Mouse (Mus musculus): ENCODE results near the gene Cemip2.
"Not testable (repeated sequence)": the region's sequence is repeated elsewhere in the genome, so short reads cannot be mapped to it uniquely, and the experiment has no call there.

Gene Cemip2

DNA sequence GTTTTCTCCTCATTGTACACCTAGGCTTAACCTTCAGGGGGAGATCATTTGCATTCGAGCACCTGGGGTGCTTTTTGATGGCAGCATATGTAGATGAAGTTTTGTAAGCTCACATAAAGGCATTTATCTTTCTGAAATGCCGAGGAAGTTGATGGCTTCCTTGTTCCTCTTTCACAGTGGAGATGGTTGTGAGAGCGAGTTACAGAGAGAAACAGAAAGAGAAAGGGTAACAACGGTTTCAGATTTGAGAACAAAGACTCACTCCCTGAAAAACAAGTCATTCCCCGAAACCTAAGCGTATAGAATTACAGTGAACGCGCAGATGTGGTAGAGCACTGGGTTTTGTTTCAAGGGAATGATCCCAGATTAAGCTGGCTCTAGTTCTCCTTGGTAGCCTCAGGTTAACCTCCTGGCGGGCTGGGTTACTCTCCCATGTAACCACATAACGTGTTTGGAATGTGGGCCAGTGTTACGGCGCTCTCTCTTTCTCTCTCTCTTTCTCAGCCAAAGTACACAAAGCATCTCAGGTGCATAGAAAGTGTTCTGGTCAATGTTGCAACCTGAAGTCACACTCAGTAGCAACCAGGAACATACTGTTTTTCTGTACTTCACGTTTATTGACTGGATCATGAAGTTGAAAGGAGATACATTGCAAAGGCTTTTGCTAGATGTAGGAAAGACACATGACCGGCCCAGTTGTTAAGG lies 40.0 kb downstream of the Cemip2 start:
- DNase-seq, result no peak

DNA sequence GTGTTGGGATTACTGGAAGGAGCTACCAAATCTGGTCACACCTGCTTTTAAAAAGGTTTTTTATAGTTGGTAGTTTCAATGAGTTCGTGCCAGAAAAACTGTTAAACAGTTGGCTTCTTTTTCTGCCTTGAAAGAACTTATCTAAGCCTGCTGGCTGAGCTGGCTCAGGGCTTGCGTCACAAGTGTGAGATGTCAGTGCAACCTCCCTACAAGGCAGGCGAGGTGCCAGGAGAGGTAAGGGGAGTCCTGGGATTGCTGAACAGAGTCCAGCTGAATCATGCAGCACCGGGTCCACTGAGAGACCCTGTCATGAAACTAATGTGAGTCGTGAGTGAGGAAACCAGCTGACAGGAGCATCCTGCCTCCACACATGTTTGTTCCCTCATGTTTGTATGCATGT lies 41.4 kb downstream of the Cemip2 start:
- no peak for DNase-seq

DNA sequence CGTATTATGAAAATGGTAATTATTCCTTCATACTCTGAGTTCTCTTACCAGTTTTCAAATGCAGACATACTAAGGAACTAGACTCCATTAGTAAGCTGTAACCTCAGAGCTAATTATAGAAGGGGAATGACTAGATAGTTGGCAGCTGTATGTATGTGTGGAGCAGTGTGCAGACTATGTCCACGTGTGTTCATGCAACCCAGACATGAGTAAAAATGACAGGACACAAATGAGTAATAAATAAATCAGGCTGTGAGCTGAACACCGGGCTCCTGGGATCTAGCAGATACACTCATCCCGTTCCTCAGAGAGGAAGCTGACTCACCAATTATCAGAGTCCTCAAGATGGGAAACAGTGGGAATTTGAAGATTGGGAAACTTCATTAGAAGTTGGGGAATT lies 42.0 kb downstream of the Cemip2 start:
- DNase-seq, result no peak

DNA sequence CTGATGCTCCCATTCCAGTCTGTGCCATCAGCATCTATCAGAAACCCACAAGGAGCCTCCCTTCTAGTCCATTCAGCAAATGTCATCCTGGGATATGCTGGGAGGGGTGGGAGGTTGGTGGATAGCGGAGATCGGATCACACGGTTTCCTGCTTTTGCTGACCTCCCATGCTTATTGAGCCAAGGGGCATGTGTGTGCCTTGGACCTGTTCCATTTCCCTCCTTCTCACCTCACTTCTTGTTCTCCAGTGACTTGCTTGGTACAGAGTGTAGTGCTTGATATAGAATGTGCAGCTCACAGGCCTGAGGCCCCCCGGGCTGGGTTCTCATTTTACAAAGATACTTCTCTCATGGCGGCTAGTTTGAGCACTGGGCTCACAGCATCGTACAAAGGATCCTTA lies 43.7 kb downstream of the Cemip2 start:
- DNase-seq, result no peak

DNA sequence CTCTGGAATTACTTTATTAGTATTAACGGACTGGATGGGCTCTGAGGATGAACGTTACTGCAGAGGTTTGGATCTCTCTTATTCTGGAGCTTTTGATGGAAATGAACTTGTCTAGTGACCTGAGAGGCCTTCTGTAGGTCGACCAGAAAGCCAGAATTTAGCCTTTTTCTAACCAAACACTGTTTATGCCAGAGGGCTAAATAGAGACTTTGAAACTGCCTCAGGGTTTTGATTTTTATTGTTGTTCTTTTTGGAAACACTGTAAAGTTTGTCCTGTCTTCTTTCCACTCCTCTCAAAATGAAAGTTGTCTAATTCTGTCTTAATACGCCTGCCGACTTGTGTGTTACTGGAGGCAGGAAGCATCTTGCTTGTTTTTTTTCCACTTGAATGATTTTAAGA lies 46.0 kb downstream of the Cemip2 start:
- DNase-seq, result no peak

DNA sequence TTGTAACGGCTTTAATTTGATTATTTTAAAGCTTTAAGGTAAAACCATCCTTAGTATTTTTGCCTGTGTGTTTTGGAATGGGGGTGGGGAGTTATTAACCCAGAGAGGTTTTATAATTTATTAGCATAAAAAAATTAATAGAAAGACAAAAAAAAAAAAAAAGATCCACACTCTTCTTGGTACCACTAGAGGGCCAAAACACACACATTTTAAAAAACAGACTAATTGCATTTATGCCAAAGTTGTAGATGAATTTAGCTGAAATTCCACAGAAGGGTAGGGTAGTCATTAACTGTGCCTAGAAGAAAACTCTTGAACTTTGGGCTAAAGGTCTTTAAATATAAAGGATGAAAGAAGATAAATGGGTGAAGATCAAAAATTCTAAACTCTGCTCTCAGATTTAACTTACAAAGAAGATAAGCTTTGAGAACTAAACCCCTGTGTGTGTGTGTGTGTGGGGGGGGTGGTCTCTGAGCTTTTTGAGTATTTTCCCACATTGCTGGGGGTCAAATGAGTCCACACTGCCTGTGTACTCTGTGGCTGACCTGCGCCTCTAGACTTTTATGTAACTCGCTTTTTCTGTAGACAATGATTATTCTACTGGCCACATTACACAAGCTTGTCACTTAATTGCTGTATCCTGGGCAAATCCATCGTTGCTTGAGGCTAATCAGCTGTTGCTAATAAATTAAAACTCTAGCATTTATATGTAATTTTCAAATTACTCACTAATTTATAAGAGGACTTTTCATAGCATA lies 47.2 kb downstream of the Cemip2 start:
- DNase-seq, result no peak

DNA sequence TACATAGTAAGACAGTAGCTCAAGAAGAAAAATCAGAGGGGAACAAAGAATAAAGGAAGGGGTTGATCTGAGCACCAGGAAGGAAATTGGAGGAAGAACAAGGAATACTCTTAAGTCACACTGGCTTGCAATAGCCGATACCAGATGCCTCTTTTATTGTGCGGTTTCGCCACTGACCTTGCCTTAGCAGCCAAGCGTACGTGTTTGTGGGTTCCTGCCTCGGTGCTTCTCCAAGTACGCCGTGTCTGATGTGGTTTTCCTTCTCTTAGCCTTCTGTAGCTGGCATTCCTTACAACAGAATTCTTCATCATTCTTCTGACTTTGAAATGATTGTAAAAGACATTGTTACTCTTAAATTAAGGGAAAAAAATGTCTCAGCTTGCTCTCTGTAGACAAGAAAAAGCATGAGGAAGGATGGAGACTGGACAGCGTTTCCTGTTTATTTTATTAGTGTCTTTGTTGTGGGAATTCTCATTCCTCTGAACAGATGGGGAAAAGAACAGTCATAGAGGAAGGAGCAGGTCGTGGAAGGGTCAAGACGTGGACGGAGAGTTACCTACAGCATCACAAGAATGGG lies 55.4 kb downstream of the Cemip2 start:
- DNase-seq, result no peak

DNA sequence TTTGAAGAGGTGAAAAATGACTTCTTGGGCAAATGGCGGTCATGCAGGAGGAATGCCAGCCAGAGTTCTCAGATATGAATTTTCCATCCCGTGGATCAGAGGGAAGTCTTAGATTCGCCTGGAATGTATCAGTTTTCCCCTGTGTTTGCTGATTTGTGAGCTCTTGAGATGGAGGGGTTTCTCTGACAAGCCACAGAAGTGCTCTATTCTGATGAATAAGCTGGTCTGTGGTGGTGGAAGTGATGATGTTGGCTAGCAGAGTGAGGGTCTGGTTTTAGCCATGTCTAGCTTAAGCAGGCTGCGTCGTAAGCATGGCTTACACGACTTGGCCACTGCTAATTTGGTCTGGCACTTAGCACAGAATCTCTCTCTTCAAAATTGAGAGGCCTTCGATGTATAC lies 56.8 kb downstream of the Cemip2 start:
- DNase-seq, result no peak

DNA sequence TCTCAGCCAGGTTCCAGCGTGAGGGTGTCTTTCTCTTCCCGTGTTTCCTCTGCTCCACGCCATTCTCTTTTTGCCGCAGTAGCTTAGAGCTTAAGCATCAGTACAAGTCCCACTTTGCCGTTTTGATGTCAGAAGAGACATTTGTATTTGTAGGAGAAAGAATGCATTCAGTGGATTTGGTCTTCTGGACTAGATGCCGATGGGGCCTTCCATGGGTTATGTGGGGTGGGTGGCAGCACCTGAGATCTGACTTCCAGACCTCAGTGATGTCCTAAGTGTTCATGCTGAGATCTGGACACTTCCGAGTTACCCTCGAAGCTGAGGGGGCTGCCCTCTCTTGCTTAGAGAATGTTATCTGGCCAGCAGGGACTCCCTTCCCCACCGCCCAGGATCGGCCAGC lies 72.6 kb downstream of the Cemip2 start:
- no peak for DNase-seq

DNA sequence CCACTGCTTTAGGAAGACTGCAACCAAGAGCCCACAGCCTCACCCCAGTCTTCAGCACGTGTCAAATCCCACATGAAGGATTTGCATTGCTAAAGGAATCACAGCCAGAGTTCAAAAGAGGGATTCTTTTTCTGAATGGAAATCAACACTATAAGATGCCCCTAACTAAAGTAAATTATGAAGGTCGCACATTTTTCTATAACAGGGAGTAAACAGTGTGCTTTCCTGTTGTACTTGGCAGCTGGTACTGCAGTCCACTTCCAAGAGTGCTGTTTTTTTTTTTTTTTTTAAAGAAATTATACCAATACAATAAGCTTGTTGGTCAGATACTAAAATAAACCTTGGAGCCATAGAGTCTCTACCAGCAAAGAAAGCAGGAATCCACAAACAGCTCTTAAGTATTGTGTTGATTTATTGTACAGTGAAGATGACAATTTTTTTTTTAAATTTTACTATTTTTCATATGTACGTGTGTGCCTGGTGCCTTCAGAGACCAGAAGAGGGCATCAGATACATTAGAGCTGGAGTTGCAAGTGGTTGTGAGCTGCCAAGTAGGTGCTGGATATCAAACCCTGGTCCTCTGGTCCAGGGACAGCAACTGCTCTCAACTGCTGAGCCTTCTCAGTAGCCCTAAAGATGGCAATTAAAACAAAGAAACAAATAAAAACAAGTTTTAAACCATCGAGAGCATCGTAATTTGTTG lies 76.5 kb downstream of the Cemip2 start:
- no peak for DNase-seq

DNA sequence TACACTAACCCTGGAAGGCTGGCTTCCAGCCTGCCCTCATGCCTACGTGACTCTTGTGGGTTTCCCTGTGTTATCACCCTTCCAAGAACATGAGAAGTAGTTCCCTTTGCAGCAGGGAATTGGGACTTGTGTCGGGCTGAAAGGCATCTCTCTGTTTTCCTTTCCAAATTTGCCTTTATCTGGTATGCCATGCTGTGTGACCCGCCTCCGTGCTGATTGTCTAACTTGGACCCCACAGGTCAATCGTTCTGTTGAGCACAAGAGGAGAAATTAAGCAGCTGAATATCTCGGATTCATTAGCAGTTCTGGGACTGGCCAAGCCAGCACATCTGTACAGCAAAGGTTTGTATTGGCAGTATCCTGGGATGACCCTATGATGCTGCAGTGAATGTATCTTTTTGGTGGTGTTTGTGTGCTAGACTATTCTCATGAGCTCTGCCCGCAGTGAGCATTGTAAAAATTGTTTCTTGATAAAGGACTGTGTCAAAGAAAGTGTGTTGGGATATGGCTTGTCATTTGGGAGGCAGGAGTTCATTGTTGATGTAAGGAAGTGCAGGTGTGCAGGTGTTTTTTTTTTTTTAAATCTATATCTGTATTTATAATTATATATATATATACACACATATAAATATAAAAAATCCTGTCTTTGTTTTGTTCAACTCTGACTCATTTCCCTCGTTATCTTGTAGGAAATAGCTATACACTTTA lies 77.4 kb downstream of the Cemip2 start:
- no peak for DNase-seq

DNA sequence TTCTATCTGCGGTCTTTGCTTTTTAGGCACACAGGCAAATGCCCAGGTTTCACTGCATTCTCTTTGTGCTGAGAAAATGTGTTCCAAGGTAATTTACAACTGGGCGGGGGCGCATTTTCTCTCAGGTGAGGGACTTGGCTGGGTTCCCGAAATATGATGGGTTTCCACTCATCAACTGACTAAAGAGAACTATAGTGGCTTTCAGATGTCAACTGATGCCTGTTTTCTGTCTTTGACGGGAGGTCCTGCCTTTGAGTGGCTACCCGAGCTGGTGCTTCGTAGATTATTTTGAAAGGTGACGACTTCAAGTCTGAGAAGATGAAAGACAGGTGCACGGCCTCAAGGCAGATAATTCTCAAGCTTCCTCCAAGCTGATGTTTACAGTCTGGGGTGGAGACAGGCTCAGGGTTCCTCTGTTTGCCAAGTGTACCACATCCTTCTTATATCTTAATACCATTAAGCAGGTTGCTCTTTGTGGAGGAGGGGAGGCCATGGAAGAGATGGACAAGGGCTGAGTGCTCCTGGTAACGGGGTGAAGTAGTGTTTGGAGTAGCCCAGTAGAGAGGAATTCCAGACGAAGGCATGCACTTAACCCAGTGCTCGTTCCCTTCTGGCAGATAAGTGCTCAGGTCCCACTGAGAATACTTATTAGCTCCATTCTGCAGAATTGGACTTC lies 80.8 kb downstream of the Cemip2 start:
- no peak for DNase-seq

DNA sequence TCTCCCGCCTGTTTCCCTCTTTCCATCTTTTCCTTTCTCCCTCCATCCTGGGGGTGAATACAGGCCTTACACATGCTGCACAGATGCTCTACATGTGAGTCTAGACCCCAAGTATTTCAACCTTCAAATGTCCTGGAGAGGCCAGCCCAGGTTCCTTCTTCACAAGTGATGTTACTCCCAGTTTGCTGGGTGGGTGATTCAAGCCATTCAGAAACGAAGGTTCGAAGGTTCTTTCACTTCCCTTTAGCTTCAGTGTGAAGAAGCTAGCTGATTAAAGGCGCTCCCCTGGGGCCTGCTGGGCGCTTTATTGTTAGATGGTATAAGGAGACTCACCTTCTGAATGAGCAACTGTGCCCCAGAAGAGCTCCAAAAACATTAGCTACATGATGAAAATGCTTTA lies 82.0 kb downstream of the Cemip2 start:
- DNase-seq, result no peak

DNA sequence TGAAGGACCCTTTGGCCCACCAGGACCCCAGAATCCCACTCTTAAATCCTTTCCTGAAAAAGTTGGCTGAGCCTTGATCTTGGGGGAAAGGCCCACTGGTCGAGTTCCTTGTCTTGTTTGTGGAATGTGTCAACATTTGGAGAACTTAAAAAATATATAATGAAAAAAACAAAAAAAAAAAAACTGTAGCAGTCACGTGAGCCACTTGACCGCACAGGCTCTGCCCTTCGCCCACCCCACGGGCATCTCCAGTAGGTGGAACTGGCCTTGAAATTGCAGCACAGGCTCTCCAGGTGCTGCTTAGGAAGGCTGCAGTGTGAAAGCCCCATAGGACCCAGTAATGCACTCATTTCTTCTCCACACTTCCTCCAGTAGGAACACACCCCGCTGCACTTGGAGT lies 82.8 kb downstream of the Cemip2 start:
- no peak for DNase-seq

DNA sequence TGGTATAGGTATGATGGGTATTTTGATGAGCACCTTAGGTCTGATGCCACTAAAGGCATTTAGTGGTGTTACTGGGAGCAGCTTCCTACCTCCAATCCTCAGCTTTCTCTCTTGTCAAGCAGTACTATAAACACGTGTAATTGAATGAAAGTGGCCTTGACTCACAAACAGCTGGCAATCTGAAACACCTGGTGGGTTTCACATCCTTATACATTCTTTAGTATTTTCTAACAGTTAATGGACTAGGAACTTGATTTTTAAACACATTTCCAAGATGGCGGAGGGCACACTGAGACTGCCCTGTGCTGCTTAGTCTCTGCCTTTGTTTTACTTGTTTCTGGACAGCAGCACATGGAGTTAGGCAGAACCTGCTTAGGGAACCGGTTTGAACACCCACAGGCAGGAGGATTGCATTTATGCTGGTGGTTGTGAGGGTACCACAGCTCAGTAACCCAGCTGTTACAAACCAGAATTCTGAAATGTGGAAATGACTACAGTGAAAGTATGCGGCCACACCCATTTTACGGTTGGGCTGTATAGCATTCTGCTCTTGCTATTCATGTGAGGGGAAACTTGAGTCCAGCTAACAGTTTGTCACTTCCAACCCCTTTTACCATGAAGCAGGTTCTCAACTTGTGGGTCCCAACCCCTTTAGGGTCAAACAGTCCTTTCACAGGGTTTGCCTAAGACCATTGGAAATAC lies 84.3 kb downstream of the Cemip2 start:
- no peak for DNase-seq

DNA sequence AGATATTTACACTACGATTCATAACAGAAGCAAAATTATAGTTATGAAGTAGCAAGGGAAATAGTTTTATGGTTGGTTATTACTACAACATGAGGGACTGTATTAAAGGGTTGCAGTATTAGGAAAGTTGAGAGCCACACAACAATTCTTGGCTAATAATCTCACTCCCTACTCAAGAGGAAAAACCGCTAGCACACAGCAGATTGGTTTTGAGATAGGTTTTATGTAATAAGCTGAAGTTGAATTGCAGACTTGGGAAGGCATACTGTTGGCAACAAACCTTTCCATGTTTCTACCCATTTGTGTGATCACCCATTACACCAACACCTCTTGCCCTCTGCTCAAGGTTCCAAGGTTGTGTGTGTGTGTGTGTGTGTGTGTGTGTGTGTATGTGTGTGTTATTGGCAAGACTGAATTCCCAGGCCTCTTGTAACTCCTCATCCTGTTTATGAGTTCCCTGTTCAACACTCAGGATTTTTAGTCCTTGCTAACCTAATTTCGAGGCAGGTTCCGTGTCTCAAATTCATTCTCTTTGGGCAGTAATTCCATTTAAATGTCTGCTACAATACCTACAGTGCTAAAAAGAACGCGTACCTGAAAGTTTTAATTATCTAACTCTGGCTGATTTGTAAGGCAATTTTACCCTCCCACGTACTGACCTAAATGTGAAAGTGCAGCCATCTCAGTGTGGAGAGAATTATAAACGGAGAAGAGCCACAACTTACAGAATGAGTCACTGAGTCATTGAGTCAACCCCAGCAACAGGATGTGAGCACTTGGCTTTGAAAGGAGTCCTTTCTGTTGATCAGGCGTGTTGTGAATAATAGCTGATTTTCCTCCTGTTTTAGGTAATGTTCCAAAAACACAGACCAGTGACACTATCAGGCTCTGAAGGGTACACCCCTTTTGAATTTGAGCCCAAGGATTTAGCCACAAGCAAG lies 85.1 kb downstream of the Cemip2 start:
- no peak for DNase-seq

DNA sequence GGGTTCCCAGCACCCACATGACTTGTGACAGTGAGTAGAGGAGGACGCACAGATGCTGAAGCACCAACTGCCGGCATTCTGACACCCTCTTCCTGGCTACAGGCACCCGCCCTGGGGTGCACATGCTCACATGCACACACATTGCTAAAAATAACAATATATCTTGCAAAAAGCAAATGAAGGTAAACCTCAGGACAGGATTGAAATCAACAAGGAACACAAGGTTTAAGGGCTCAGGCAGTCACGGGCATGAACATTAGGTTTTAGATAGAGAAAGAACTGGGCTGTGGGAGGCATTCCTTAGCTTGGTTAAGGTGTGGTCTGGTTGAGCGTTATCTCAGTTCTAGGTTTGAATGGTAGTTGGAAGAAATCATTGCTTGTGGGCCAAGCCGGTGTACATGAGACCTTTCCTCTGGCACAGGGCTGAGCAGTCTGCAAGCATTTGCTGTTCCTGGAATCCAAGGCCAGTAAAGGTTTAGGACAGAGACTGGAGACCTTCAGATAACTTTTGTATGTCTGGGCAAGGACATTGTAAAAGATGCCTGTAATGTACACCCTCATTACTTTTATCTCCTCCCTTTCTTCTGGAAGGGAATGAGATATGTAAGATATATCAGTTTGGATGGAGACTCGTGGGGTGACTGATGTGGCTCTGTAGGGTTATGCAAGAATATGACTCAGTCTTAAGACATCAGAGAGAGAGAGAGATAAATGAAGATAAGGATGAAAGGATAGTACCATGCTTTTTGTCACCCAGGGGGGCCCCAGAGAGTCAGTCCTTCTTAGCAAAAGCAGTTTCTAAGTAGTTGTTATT lies 87.3 kb downstream of the Cemip2 start:
- no peak for DNase-seq

DNA sequence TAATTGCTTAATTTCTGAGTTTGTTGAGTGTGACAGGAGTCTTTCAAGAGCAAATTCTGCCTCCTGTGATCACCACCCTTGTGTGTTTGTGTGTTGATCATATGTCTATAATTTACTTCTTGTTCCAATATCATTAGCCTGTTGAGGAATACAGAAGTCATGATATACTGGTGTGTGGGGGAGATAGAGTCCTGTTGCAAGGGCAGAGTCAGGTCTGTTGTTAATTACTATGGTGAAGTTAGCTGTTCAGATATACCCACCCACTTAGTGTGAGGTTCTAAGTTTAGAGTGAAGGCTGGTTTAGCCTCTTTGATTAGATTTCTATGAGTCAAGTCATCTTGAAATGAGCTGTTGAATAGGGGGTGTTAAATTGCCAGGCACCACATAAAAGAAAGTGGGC lies 88.0 kb downstream of the Cemip2 start:
- DNase-seq, result no peak

DNA sequence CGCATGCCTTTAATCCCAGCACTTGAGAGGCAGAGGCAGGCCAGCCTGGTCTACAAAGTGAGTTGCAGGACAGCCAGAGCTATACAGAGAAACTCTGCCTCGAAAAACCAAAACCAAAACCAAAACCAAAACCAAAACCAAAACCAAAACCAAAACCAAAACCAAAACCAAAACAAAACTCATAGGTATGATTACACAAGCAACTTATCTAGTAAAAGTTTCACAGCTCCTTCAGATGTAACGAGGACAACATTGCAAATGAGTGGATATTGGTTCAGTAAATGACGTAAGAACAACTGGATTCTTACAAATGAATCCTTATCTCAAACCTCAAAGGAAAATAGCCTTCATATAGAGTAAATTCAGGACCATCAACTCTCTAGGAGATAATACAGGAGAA lies 88.6 kb downstream of the Cemip2 start:
- DNase-seq, result not testable (repeated sequence)

DNA sequence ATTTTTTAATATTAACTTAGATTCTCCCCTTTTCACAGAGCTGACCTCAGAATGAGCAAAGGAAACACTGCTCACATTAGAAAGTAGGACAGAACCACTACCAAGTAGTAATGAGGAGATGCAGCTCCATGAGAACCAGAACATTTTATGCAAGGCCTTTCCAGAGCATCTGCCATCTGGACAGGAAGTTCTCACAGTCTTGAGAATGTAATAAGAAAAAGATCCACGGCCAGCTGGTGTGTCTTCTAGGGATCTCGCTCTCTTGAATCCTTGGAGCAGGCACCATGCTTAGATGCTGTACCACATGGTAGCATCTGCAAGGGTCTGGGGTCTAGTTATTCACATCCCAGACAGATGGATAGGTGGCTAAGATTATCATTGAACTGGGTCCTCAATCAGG lies 90.3 kb downstream of the Cemip2 start:
- no peak for DNase-seq
